Mouse (Mus musculus) heart, embryonic 12.5 days (tissue): Measurements from ENCODE around the gene Pik3ip1. TPM values are rescaled to one million over a fixed set of nuclear protein-coding genes. Genes with fewer than 3 reads are reported as not detected.

Experiments
- ATAC-seq: fragments of 200-750 bp; cut with Nextera tagmentation; 2 replicates; pipeline ENCODE4 v1.8.0; 2017; ENCODE audit warnings: moderate TSS enrichment, moderate library complexity; ENCODE audit not compliant: insufficient number of reproducible peaks, low FRiP score
- H3K27ac ChIP-seq: fragments of 300-500 bp; sonication (generic); 2 replicates; pipeline ENCODE4 v1.5.1; 2016; ENCODE audit warnings: mild to moderate bottlenecking, moderate library complexity; ENCODE audit not compliant: poor library complexity, severe bottlenecking
- H3K27me3 ChIP-seq: fragments of 300-500 bp; sonication (generic); replicated peaks from 2 replicates; pipeline ENCODE4 v1.6.1; 2016; ENCODE audit warnings: mild to moderate bottlenecking, moderate library complexity
- H3K36me3 ChIP-seq: fragments of 300-500 bp; sonication (generic); 2 replicates; pipeline ENCODE4 v1.6.1; 2016; ENCODE audit warnings: mild to moderate bottlenecking, moderate library complexity
- H3K4me1 ChIP-seq: fragments of 300-500 bp; sonication (generic); replicated peaks from 2 replicates; pipeline ENCODE4 v1.6.1; 2016; ENCODE audit warnings: mild to moderate bottlenecking
- H3K4me2 ChIP-seq: fragments of 300-500 bp; sonication (generic); 2 replicates; pipeline ENCODE4 v1.6.1; 2016; ENCODE audit warnings: mild to moderate bottlenecking, moderate library complexity
- H3K4me3 ChIP-seq: fragments of 300-500 bp; sonication (generic); 2 replicates; pipeline ENCODE4 v1.5.1; 2016; ENCODE audit warnings: mild to moderate bottlenecking
- H3K9ac ChIP-seq: fragments of 300-500 bp; sonication (generic); 2 replicates; pipeline ENCODE4 v1.6.1; 2016; ENCODE audit warnings: mild to moderate bottlenecking, moderate library complexity
- H3K9me3 ChIP-seq: fragments of 300-500 bp; sonication (generic); replicated peaks from 2 replicates; pipeline ENCODE4 v1.6.1; 2016; ENCODE audit warnings: mild to moderate bottlenecking, moderate library complexity
- WGBS: fragments of 180-500 bp; shearing (Covaris S2); methylation state at CpG from one replicate; pipeline ENCODE4 v1.1.7; 2016; 5-methylcytosine and 5-hydroxymethylcytosine counted together
- polyA plus RNA-seq: library from polyadenylated mRNA; unstranded; fragments of >200 nt; fragmentation: Nextera tagmentation; extraction: Ambion mirVana; gene quantifications from 2 replicates; pipeline ENCODE4 v1.2.1, GENCODE M21; 2016

Pik3ip1 gene
- polyA plus RNA-seq, 1 experiment from 2014 or later, result 21.3 TPM

- H3K36me3 ChIP-seq, result peaks cover 22% of the 10 kb centered on the region
- ATAC-seq, result peak; percentile 12; the same call in 1 of the 2 replicates
- peak overlapping the region; percentile 58 for H3K9ac ChIP-seq
- no peaks in the 10 kb centered on the region for H3K9me3 ChIP-seq
- H3K4me1 ChIP-seq, result peaks cover 42% of the 10 kb centered on the region
- WGBS, result 52% methylated on average over 5 of the region's 5 CpGs
- no peak overlapping the region for H3K4me3 ChIP-seq
- H3K4me2 ChIP-seq, result peak overlapping the region; percentile 13; the same call in 1 of the 2 replicates
- H3K27me3 ChIP-seq, result no peaks in the 10 kb centered on the region
- H3K27ac ChIP-seq, result peak overlapping the region; percentile 87
Measured at GRCm38 (mm10) chr11:3337961-3338360, 7.8 kb downstream of the Pik3ip1 start.

- H3K36me3 ChIP-seq, result peaks cover 52% of the 10 kb centered on the region
- H3K4me3 ChIP-seq, result no peak overlapping the region
- H3K9ac ChIP-seq, result no peak overlapping the region
- peaks cover 18% of the 10 kb centered on the region for H3K4me1 ChIP-seq
- ATAC-seq, result no peak
- no peak overlapping the region for H3K4me2 ChIP-seq
- WGBS, result 70% methylated on average over 5 of the region's 5 CpGs
- H3K9me3 ChIP-seq, result no peaks in the 10 kb centered on the region
- H3K27ac ChIP-seq, result no peak overlapping the region
- no peaks in the 10 kb centered on the region for H3K27me3 ChIP-seq
Measured at GRCm38 (mm10) chr11:3341476-3341875, 11.3 kb downstream of the Pik3ip1 start.

GRCm38 (mm10) chr11:3344916-3345315, 14.7 kb downstream of the Pik3ip1 start:
- H3K9me3 ChIP-seq, result no peaks in the 10 kb centered on the region
- H3K4me3 ChIP-seq, result no peak overlapping the region
- ATAC-seq, result no peak
- no peak overlapping the region for H3K27ac ChIP-seq
- no peak overlapping the region for H3K4me2 ChIP-seq
- peaks cover 24% of the 10 kb centered on the region for H3K4me1 ChIP-seq
- no peaks in the 10 kb centered on the region for H3K27me3 ChIP-seq
- H3K9ac ChIP-seq, result no peak overlapping the region
- H3K36me3 ChIP-seq, result peaks cover 64% of the 10 kb centered on the region
- 87% methylated on average over 3 of the region's 3 CpGs for WGBS

GRCm38 (mm10) chr11:3346351-3346750, 16.1 kb downstream of the Pik3ip1 start:
- Histone ChIP-seq H3K27ac (no peak overlapping the region), H3K27me3 (no peaks in the 10 kb centered on the region), H3K9ac (no peak overlapping the region), H3K9me3 (no peaks in the 10 kb centered on the region), H3K36me3 (peaks cover 75% of the 10 kb centered on the region), H3K4me3 (no peak overlapping the region), H3K4me1 (peaks cover 24% of the 10 kb centered on the region), H3K4me2 (no peak overlapping the region)
- ATAC-seq, result no peak
- 90% methylated on average over 7 of the region's 7 CpGs for WGBS

GRCm38 (mm10) chr11:3347091-3347834, 17.1 kb downstream of the Pik3ip1 start:
- no peak overlapping the region for H3K4me2 ChIP-seq
- H3K4me1 ChIP-seq, result peaks cover 24% of the 10 kb centered on the region
- H3K27ac ChIP-seq, result peak overlapping the region; percentile 79
- no peak overlapping the region for H3K9ac ChIP-seq
- no peaks in the 10 kb centered on the region for H3K27me3 ChIP-seq
- H3K4me3 ChIP-seq, result no peak overlapping the region
- peaks cover 74% of the 10 kb centered on the region for H3K36me3 ChIP-seq
- H3K9me3 ChIP-seq, result no peaks in the 10 kb centered on the region
- ATAC-seq, result 0 out of 2 replicates have a peak, but pooled peaks have one; percentile 19
- WGBS, result 61% methylated on average over 12 of the region's 12 CpGs

- H3K4me3 ChIP-seq, result no peak overlapping the region
- H3K4me1 ChIP-seq, result peaks cover 24% of the 10 kb centered on the region
- ATAC-seq, result 0 out of 2 replicates have a peak, but pooled peaks have one; percentile 12
- peak overlapping the region; percentile 52; the same call in 1 of the 2 replicates for H3K9ac ChIP-seq
- peaks cover 75% of the 10 kb centered on the region for H3K36me3 ChIP-seq
- peak overlapping the region; percentile 79 for H3K27ac ChIP-seq
- peak overlapping the region; percentile 11; the same call in 1 of the 2 replicates for H3K4me2 ChIP-seq
- no peaks in the 10 kb centered on the region for H3K27me3 ChIP-seq
- H3K9me3 ChIP-seq, result no peaks in the 10 kb centered on the region
Measured at GRCm38 (mm10) chr11:3347835-3348195, 17.6 kb downstream of the Pik3ip1 start.

- 19% methylated on average over 6 of the region's 6 CpGs for WGBS
- H3K4me2 ChIP-seq, result peak overlapping the region; percentile 11; the same call in 1 of the 2 replicates
- H3K9ac ChIP-seq, result peak overlapping the region; percentile 49
- no peaks in the 10 kb centered on the region for H3K27me3 ChIP-seq
- peaks cover 75% of the 10 kb centered on the region for H3K36me3 ChIP-seq
- H3K27ac ChIP-seq, result peak overlapping the region; percentile 79
- H3K4me1 ChIP-seq, result peaks cover 24% of the 10 kb centered on the region
- H3K9me3 ChIP-seq, result no peaks in the 10 kb centered on the region
- ATAC-seq, result peak; percentile 56
- no peak overlapping the region for H3K4me3 ChIP-seq
Measured at GRCm38 (mm10) chr11:3348576-3349342, 18.6 kb downstream of the Pik3ip1 start.

- Histone ChIP-seq H3K9me3 (no peaks in the 10 kb centered on the region), H3K4me3 (no peak overlapping the region), H3K36me3 (peaks cover 75% of the 10 kb centered on the region), H3K27me3 (no peaks in the 10 kb centered on the region), H3K4me1 (peaks cover 24% of the 10 kb centered on the region), H3K9ac (0 out of 2 replicates have a peak overlapping the region, but pooled peaks have one; percentile 49), H3K27ac (peak overlapping the region; percentile 79), H3K4me2 (no peak overlapping the region)
- 0 out of 2 replicates have a peak, but pooled peaks have one; percentile 24 for ATAC-seq
- 83% methylated on average over 4 of the region's 4 CpGs for WGBS
Measured at GRCm38 (mm10) chr11:3349343-3349695, 19.1 kb downstream of the Pik3ip1 start.

GRCm38 (mm10) chr11:3352131-3352530, 21.9 kb downstream of the Pik3ip1 start:
- no peak for ATAC-seq
- 92% methylated on average over 9 of the region's 9 CpGs for WGBS
- no peaks in the 10 kb centered on the region for H3K9me3 ChIP-seq
- no peaks in the 10 kb centered on the region for H3K27me3 ChIP-seq
- peaks cover 23% of the 10 kb centered on the region for H3K4me1 ChIP-seq
- no peak overlapping the region for H3K4me2 ChIP-seq
- H3K27ac ChIP-seq, result no peak overlapping the region
- H3K4me3 ChIP-seq, result no peak overlapping the region
- H3K9ac ChIP-seq, result no peak overlapping the region
- peaks cover 74% of the 10 kb centered on the region for H3K36me3 ChIP-seq

GRCm38 (mm10) chr11:3352990-3353585, 22.9 kb downstream of the Pik3ip1 start:
- H3K9me3 ChIP-seq, result no peaks in the 10 kb centered on the region
- no peak overlapping the region for H3K4me2 ChIP-seq
- no peak overlapping the region for H3K4me3 ChIP-seq
- peaks cover 79% of the 10 kb centered on the region for H3K36me3 ChIP-seq
- H3K27me3 ChIP-seq, result no peaks in the 10 kb centered on the region
- H3K27ac ChIP-seq, result no peak overlapping the region
- peaks cover 14% of the 10 kb centered on the region for H3K4me1 ChIP-seq
- WGBS, result 47% methylated on average over 18 of the region's 18 CpGs
- no peak overlapping the region for H3K9ac ChIP-seq
- ATAC-seq, result no peak

- WGBS, result 80% methylated on average over 3 of the region's 3 CpGs
- ATAC-seq, result no peak
- 0 out of 2 replicates have a peak, but pooled peaks cover 4% of the 10 kb centered on the region for H3K9me3 ChIP-seq
Measured at GRCm38 (mm10) chr11:3362854-3363253, 32.7 kb downstream of the Pik3ip1 start.

More at GRCm38 (mm10) chr11:3362854-3363253, 32.7 kb downstream of the Pik3ip1 start:
- peaks cover under 1% of the 10 kb centered on the region; the same call in 1 of the 2 replicates for H3K4me1 ChIP-seq
- H3K9ac ChIP-seq, result no peak overlapping the region
- no peak overlapping the region for H3K27ac ChIP-seq
- peaks cover 55% of the 10 kb centered on the region for H3K36me3 ChIP-seq
- H3K4me3 ChIP-seq, result no peak overlapping the region
- H3K27me3 ChIP-seq, result no peaks in the 10 kb centered on the region
- no peak overlapping the region for H3K4me2 ChIP-seq
